Mouse (Mus musculus): ENCODE measurements around the gene Ppp1r13b.

The Ppp1r13b gene

DNA sequence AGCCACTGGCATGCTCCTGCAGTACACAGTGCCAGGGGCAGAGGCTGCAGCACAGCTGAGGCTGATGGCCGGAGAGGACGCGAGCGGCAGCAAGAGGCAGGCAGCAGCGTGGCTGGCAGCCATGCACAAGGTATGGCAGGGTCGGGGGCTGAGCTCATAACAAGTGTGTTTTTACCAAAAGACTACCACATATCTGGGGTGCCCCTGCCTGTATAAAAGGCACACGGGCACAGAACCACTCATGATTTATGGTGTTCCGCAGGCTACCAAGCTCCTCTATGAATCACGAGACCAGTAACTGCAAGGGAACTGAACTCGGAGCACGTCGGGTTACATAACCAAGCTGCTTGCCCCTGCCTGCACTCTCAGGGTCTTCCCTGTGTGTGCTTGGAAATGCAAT, 80.4 kb downstream of the Ppp1r13b start:
- DNase-seq (ENCODE audit: low read depth, low spot score) = no peak

GRCm38 (mm10) chr12:111821931-111822330, 86.0 kb downstream of the Ppp1r13b start:
- DNase-seq (ENCODE audit: low read depth, low spot score) = no peak

- DNase-seq (ENCODE audit: low read depth, low spot score) = no peak
Measured at GRCm38 (mm10) chr12:111820708-111821107, 87.2 kb downstream of the Ppp1r13b start.

DNA sequence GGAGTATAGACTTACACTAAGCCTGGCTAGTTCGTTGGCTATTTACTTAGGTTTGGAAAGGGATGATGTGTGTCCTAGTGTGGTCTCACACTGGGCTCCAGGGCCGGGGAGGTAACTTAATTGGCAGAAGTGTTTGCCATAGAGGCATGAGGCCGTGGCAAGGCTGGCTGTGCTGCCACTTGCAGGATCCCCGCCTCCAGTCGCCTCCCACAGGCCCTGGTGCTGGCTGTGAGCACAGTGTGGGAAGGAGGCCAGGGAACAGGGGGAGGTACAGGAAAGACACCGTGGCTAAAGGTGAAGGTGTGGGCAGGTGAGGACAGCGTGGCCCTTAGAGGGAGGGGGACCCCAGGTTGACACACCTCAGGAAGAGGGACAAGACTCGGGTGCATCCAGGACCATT, 88.0 kb downstream of the Ppp1r13b start:
- DNase-seq (ENCODE audit: low read depth, low spot score) = no peak

- DNase-seq (ENCODE audit: low read depth, low spot score) = no peak
Measured at GRCm38 (mm10) chr12:111817991-111818390, 89.9 kb downstream of the Ppp1r13b start.

GRCm38 (mm10) chr12:111816967-111817366, 90.9 kb downstream of the Ppp1r13b start:
- DNase-seq (ENCODE audit: low read depth, low spot score) = peak; percentile 54

GRCm38 (mm10) chr12:111816528-111816927, 91.4 kb downstream of the Ppp1r13b start:
- DNase-seq (ENCODE audit: low read depth, low spot score) = no peak

- no peak for DNase-seq (ENCODE audit: low read depth, low spot score)
Measured at GRCm38 (mm10) chr12:111814769-111815762, 92.8 kb downstream of the Ppp1r13b start.

DNA sequence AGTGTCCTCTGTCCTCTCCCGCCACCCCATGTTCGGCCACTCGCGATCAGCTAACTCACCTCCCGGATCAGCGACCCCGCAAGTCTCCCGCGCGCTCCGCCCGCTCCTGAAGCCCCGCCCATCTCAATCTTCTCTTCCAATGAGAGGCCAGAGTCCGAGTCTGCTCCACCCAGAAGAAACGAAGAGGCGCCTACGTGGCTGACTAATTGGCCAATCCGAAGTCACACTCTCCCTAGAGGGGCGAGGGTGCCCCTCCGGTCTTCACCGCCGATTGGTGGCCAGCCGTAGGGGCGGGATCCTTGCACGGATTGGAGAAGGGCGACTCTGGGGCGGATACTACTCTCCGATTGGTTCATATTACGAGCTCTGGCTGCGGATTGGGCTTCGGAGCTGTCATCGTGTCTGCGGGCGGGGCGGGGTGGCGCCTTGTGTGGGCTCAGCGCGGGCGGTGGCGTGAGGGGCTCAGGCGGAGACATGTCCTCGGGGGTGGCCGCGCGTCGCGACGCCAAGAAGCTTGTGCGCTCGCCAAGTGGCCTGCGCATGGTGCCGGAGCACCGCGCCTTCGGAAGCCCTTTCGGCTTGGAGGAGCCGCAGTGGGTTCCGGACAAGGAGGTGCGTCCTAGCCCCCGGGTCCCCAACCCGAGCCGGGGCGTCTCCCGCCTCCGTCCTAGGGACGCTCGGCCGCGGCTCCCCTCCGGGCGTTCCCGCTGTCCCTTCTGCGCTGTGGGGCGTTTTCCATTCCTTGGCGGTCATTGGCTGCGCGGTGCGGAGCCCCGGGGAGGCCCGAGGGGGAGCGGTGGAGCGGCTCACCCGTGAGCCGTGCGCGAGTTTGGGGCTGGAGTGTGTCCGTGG, 93.9 kb downstream of the Ppp1r13b start, which contains the start of the genes Xrcc3 and Zfyve21:
Gene Xrcc3 (minus strand): TSS at position 108 of the 852 bp plus-strand sequence.
Gene Zfyve21 (plus strand): TSS at position 405 of the 852 bp plus-strand sequence.
- DNase-seq (ENCODE audit: low read depth, low spot score) = peak; percentile 97

DNA sequence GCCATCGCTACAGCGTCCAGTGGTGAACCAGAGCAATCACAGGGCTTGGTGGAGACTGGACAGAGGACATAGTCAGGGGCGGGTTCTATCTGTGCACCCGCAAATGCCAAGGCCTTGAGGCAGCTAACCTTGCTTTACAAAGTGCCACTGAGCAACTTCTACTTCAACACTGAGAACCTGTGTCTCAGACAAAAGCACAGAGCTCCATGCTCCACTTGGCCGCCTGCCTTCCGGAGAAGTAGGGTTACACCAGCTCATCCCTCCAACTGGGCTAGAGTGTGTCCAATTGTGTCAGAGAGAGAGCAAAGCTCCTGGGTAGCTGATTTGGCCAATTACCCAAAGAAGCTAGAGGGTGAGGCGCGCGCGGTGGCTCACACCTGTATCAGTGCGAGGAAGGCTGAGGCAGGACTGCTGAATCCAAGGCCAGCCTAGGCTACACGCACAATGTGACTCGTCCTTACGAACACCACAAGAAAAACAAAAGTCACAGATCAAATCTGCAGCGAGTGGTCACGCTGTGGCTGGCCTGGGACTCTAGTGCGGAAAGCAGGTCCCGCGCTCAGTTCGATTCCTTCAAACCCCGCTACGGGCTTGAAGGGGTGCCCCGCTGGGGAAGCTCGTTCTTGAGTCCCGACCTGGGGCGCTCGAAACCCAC, 94.7 kb downstream of the Ppp1r13b start:
- no peak for DNase-seq (ENCODE audit: low read depth, low spot score)

GRCm38 (mm10) chr12:111812611-111813010, 95.3 kb downstream of the Ppp1r13b start:
- DNase-seq (ENCODE audit: low read depth, low spot score) = no peak

DNA sequence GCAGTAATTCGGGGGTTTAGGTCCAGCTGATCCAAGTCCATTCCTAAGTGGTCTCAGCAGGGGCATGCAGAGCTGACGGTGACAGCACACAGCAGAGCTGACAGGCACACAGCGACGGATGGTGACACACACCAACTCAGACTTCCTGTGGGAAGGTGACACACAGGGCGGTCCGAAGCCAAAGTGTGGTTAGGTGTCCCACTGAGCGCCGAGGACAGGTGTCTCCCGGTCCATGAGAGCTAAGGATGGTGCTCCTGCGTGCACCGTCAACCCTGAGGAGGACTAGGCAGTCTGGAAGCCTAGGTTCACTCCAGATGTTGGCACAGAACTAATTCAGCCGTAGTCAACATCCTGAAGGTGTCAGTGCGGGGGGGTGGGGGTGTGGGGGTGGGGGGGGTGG, 95.8 kb downstream of the Ppp1r13b start:
- no peak for DNase-seq (ENCODE audit: low read depth, low spot score)

DNA sequence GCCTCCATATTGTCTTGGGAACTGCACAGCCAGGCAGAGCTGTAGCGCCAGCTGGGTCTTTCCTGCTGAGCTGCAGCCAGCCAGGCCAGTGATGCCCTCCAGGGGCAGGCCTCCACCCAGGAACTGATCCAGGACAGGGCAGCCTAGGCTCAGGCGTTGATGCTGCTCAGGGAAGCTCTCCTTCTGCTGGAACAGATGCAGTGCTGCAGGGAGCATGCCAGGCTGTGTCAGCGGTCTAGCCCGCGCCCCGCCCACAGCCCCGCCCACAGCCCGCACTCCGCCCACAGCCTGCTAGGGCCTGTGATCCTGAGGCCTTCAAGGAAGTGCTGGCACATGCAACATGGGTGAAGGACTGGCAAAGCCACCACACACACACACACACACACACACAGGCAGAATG, 98.1 kb downstream of the Ppp1r13b start:
- peak; percentile 57 for DNase-seq (ENCODE audit: low read depth, low spot score)

- no peak for DNase-seq (ENCODE audit: low read depth, low spot score)
Measured at GRCm38 (mm10) chr12:111808775-111809174, 99.1 kb downstream of the Ppp1r13b start.

DNA sequence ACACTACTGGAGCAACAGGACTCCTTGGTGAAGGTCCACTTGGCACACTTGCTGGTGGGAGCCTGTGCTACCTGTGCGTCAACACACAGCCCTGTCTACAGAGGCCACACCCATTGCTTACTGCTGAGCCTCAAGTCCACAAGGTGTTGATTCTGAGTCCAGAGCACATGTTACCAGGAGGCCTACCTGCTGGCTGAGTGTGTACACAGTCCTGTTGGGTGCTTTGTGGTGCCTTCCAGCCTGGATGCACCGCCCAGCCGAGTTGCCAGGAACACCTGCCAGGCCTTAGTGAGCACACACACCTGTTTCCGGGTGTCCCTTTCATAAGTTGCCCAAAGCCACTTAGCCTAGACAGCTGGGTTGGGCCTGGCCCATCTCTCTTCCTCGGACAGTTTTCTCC, 104.4 kb downstream of the Ppp1r13b start:
- no peak for DNase-seq (ENCODE audit: low read depth, low spot score)

- no peak for DNase-seq (ENCODE audit: low read depth, low spot score)
Measured at GRCm38 (mm10) chr12:111800459-111801183, 107.3 kb downstream of the Ppp1r13b start.

GRCm38 (mm10) chr12:111798493-111798892, 109.4 kb downstream of the Ppp1r13b start:
- DNase-seq (ENCODE audit: low read depth, low spot score) = no peak

- no peak for DNase-seq (ENCODE audit: low read depth, low spot score)
Measured at GRCm38 (mm10) chr12:111797251-111797650, 110.7 kb downstream of the Ppp1r13b start.

DNA sequence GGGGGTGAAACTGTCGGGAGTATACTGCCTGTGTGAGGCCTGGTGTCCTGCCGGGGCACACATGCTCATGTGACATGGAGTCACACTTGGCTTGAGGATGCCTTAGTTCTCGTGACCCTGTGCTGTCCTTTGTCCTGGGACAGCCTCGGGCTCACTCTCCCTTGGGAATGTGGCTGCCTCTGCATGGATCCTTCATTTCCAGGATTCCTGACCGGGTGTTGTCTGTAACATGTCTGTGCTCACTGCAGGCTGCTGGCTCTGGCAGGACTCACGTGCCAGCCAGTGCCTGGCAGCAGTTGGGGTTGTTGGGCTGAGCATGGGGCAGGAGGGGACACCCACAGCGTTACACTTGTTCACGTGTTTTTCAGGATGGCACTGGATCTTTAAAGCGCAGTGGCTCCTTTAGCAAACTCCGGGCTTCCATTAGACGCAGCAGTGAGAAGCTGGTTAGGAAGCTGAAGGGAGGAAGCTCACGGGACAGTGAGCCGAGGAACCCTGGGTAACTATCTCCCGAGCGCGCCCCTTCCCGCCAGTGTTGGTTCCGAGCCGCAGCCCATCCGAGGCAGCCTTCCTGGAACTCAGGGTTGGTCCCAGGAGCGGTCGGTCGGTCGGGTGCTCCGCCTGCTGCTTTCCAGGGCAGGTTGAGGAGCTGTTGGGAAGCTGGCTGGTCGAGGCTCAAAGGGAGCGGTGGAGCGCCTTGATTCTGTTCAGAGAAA, 112.6 kb downstream of the Ppp1r13b start:
- DNase-seq (ENCODE audit: low read depth, low spot score) = no peak

DNA sequence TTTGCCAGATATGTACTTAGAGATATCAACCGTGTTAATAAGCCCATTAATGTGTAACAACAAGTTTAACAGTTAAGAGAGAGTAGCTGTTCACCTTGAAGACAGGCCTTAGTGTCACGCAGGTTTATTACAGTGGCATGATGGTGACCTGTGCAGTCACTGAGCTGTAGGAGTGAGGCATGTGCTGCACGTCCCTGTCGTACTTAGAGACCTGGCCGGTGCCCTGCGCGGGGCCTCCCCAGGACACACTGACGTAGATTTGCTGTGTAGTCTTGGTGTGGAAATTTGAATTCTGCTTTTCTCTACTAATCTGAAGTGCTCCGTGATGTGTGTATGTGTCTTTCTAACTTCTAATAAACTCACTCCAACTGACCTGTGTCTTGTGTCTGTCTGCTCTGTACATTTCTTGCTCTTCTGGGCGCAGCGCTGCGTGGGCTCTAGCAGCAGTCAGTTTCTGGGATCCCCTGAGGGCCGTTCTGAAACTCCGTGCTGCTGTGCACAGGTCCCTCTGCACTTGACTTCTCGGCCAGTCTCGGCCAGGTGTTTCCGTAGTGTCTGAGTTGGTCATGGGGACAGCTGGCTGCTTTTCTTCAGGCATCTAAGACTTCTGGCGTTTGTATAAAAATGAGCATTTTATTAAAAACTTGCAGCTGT, 113.3 kb downstream of the Ppp1r13b start:
- no peak for DNase-seq (ENCODE audit: low read depth, low spot score)

All from c-Kit-negative CD71-positive TER-119-positive erythroid progenitor cells, embryonic 14.5 days (primary cell).